Mouse (Mus musculus) ES-Bruce4 (cell line): ENCODE measurements around the gene Ip6k2.

Experiments used
- CTCF ChIP-seq: IDR thresholded peaks from one replicate; pipeline ENCODE4 v1.8.1; 2011; ENCODE audit warnings: low read depth, low read length
- POLR2A ChIP-seq: IDR thresholded peaks from one replicate; pipeline ENCODE4 v1.8.1; 2011; ENCODE audit warnings: low read length; ENCODE audit not compliant: insufficient read depth

- TF ChIP-seq POLR2A (no peak), CTCF (no peak)
Observed at GRCm38 (mm10) chr9:108734626-108735025, 49.0 kb upstream of the Ip6k2 start.
